Mouse (Mus musculus): ENCODE measurements around the gene Fancc.
"Not testable (repeated sequence)": the region's sequence is repeated elsewhere in the genome, so short reads cannot be mapped to it uniquely, and the experiment has no call there.

Fancc gene

DNA sequence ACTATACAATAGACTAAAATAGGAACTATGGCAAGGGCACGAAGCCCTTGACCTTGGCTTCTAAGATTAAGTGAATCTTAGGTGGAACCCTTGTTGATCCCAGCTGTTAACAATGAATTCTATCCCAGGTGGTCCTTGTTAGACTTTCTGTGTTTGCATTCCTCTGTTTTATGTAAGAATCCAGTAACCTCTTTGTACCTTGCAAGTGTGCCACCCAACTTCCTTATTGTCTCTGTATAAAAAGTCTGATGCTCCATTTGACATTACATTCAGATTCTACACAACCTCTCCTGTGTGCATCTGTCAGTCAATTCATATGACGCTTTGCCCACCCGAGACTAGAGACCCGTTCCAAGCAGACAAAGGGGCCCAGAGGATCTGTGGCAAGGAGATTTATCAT lies 143.8 kb downstream of the Fancc start:
- DNase-seq (ENCODE audit: low spot score in 2 of 2), result not testable (repeated sequence)

DNA sequence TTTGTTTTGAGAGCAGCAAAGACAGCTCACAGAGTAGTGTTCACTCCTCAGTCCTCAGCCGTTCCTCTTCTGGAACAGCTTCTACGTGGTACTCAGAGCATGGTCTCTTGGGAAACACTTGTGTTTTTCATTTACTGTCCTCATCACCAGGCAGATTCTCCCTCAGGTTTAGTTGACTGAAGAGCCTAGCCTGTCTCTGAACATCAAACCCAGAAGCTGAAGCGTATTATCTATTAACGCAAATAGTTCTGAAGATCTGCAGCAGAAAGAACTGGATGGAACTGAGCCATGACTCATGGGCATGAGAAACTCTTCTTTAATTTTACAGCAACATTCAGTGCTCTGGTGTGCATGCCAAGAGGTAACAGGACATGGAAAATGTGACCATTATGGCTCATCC lies 147.0 kb downstream of the Fancc start:
- no peak for DNase-seq (ENCODE audit: low spot score in 2 of 2)

DNA sequence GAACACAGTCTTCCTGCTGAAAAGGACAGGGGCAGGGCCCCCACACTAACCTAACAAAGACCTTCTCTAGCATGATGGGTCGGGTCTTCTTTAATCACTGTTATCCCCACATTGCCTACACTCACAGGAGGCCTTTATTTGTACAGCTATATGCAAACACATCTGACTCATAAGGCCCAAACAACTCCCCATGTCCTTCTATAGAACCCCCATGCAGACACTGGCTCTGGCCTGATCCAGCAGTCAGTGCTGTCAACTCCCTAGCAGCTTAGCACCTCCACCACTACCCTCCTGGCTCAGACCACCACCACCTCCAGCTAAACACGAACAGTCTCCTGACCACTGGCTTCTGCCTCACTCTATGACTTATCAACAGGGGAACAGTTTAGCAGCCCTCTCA lies 149.4 kb downstream of the Fancc start:
- no peak for DNase-seq (ENCODE audit: low spot score in 2 of 2)

DNA sequence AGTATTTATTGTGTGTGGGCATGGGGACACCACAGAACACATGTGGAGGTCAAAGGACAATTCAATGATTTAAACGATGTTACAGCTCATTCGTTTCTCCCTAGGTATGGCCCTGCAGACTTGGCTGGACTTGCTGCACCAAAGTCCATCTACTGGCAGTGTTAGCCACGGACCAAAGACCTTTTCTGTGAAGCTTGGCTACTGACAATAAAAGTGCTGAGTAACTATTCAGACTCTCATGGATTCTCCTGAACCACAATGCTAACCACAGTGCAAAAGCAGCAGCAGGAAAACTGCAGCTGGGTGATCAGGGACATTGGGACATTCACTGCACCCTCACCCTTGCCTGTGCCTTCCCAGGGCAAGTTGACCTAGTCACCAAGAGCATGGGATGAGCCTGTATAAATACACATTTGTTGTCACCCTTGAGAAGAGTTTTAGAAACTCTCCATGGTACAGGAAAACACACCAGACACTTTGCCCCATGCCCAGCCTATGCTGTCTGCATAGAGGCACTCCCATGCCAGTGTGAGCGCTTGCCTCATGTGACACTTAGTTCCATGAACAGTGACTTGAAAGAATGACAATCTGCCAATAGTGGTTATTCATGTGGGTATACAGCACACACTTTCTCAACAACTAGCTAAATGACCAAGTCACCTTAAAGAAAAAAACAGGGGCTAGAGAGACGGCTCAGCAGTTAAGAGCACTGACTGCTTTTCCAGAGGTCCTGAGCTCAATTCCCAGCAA lies 151.4 kb downstream of the Fancc start:
- DNase-seq (ENCODE audit: low spot score in 2 of 2), result no peak

DNA sequence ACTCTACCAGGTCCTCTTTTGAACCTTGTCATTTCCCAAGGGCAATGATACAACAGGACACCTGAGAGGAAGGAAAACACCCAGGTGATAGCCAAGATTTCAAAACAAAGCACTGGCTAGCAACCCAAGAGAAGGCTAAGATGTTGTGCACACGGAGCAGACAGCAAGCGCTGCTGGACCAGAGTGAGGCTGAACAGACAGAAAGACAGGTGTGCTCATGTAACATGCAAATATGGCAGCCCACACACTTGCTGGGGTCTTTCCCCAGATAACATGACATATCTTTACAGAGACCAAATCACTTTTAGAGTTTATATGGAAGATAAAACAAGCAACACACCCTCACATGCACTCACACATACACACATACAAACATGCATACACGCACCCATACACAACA lies 152.6 kb downstream of the Fancc start:
- no peak for DNase-seq (ENCODE audit: low spot score in 2 of 2)

DNA sequence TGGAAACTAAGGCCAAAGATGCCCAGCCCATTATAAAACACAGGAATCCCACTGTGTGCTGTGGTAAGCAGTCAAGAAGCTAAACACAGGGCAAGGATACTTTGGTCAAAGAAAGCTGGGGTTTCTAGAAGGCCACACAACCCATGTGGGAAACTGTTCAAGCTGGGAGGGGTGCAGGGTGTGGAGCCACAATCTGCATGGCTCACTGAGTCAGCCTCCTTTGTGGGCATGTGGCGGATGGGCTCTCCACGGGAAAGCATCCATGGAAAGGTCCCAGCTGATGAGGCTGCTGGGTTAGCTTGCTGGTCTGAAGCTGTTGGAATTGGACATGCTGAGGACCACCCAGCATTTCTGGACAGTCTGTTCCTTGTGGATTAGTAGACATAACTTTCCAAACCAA lies 154.3 kb downstream of the Fancc start:
- DNase-seq (ENCODE audit: low spot score in 2 of 2), result no peak

DNA sequence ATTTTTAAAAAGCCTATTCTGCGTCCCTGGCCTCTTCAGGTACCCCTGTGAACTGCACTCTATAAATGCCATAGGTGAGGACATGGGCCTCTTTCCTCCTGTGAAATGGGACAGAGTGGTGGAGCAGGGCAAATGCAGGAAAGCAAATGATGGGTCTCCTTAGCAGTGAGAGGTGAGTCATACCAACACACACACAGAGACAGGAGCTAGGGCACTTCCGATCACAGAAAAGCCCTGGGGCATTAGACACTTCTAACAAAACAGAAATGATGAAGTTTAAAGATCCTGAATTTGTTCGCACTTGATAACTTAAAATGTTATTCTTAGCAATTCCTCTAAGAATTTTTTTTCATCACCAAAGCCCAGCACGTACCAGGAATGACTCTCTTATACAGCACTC lies 157.1 kb downstream of the Fancc start:
- DNase-seq (ENCODE audit: low spot score in 2 of 2), result no peak

DNA sequence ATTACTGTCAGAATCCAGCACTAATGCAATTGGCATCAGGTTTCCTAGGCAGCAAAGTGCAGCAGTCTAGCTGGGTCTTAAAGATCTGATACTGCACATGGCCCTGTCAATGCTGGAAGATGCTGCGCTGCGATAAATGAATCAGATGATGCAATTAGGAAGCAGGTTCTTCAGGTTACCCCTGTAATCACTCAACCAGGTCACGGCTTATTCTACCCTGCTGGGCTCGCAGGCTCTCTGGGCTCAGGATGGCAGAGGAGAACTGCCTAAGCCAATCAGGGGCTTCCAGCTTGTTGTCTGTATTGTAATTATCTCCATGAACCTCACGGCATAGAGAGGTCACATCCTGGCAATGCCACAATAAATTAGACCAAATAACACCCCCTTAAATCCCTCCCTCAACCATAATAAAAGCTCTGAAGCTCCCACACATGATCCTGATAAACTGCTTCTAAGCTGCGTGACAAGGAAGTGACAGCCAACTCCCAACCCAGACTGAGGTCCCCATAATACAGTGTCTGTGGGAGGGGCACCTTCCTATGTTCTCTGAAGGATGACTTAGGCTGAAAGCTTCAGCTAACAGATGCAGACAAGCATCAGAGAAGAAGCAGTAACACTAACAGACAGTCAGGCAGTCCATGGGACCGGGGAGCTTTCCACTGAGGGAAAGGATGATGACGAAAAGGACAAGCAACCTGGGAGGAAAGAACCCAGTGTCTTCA lies 159.7 kb downstream of the Fancc start:
- DNase-seq (ENCODE audit: low spot score in 2 of 2), result no peak

DNA sequence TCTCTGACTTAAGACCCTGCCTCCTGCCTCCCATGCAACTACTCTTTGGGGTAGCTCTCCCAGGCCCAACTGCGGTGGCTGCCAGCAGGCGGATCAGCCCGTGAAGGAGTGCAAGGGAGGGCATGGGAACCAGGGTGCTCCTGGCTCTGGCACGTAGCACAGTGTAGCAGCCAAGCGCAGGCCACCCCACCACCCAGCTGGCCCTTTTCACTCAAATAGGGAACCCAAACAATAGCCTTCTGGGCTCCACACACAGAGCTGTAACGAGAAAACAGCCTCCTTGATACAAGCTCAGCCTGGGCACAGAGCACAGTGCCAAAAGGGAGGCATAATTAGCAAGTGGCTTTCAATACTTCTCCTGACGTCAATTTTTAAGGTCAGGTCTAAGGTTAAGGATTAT lies 160.7 kb downstream of the Fancc start:
- DNase-seq (ENCODE audit: low spot score in 2 of 2), result peak in 1 of 2 experiments; percentile 44

DNA sequence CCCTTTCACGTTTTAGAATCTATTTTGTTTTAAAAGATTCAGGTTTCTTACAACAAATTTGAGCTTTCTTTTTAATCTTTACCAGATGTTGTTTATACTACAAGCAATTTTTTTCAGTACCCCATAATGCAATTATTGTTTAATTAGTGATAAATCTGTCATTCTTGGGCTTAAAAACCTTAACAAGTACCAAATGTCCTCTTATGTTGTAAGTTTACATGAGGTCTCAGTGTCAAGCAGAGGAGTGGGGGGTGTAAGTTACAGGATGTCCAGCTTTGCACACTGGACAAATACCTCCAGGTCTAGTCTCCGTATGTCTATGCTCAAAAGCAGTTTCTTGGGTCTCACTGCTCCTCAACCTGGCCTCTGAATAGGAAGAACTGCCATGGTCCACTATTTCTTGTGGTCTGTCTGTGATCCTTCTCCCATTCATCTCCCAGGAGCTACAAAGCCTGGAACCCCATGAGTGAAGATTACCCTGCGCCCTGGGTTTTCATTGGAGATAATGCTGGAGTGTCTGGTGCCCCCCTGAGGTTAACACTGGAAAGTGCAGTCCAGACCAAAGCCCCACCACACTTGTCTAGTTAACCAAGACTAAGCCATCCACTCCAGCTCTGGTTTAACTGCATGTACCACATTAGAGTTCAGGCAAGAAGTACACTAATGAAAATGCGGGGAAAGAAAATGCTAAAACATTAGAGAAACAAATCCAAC lies 161.5 kb downstream of the Fancc start:
- peak in 1 of 2 experiments; percentile 47 for DNase-seq (ENCODE audit: low spot score in 2 of 2)

DNA sequence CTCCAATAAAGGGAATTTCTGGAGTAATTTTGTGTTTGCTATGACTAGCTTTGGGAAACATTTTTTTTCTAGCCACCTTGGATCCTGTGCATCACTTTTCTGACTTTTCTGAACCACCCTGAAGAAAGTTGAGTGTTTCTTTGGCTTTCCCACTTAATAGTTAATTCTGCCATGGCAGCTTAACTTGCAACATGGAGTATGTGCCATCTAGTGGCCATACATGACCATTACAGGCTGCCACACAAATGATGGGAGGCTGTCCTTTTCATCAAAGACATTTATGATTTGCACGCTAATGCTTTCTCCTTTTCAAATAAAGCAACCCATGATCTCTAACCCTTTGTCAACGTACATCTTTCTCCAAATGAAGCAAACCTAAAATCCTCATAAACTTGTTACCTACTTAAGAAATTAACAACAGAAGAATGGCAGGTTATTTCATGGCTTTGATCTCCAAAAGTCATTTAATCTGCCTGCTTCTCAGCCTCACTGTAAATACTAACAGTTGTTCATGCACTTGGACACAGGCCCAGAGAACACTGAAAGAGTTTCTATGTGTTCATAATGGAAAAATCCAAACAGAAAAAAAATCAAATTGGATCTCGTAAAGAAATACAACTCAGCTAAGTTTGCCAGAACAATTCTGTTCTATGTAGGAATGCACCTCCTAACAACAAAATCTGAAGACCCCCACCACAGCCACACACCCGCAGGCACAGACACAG lies 164.3 kb downstream of the Fancc start:
- DNase-seq (ENCODE audit: low spot score in 2 of 2), result peak in 1 of 2 experiments; percentile 65

DNA sequence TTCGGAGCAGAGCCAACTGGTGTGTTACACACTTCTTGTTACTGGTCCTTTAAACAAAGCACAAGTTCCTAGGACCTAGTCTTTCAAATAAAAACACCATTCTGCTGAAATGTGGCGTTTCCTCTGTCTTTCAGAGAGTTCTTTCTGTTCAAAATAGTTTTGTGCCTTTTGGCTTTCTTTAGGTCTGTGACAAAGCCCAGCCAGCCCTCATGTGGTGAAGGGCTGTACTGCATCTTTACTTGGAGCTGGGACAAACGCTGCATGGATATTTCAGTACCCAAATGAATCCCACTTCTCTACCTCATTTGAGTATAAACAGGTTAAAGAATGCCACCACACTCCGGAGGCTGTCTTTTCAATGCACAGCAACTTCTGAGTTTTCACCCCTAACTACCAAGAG lies 165.7 kb downstream of the Fancc start:
- peak in 1 of 2 experiments; percentile 73 for DNase-seq (ENCODE audit: low spot score in 2 of 2)

DNA sequence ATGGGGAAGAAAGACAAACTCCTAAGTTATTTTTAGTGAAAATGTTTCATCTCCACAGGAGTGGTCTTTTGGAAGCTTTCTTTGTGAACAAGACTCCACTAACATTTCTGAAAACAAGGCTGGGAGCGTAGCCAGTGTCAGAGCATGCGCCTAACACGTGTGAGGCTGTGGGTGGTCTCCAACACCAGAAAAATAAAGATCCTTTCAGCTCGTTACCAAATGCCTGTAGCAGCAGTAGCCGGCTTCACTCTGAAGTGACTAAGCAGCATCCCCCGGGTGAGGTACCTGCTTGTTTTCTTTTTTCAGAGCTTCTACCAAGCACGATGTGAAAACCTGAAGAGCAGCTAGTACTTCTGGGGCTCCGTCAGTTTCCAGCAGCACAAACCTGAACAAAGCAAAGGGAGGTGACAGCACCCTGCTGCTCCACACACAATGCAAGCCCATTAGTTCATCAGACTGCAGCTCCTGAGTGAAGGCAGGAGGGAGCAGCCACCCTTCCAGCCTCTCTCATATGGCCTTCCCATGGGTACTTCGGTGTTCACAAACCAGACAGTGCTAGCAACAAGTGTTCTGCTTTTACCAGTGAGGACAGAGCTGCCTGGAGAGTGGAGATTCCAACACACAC lies 166.7 kb downstream of the Fancc start:
- DNase-seq (ENCODE audit: low spot score in 2 of 2), result peak; percentile 51 to 54

DNA sequence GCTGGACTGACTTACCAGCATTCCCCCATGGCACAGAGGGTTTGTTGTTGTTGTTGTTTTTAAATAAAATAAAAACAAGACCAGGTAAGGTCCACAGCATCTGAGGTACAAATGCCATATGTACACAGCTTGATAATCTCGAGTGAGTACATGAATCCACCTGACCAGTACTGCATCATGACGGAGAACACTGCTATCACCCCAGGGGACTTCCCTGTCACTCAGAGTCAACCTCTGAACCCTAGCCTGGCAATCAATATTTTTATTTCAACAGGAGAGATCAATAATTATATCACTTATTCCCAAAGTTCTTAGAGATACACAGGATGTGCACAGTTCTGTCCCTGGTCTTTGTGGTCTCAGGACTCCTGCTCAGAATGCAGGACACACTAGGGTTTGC lies 171.1 kb downstream of the Fancc start:
- no peak for DNase-seq (ENCODE audit: low spot score in 2 of 2)

DNA sequence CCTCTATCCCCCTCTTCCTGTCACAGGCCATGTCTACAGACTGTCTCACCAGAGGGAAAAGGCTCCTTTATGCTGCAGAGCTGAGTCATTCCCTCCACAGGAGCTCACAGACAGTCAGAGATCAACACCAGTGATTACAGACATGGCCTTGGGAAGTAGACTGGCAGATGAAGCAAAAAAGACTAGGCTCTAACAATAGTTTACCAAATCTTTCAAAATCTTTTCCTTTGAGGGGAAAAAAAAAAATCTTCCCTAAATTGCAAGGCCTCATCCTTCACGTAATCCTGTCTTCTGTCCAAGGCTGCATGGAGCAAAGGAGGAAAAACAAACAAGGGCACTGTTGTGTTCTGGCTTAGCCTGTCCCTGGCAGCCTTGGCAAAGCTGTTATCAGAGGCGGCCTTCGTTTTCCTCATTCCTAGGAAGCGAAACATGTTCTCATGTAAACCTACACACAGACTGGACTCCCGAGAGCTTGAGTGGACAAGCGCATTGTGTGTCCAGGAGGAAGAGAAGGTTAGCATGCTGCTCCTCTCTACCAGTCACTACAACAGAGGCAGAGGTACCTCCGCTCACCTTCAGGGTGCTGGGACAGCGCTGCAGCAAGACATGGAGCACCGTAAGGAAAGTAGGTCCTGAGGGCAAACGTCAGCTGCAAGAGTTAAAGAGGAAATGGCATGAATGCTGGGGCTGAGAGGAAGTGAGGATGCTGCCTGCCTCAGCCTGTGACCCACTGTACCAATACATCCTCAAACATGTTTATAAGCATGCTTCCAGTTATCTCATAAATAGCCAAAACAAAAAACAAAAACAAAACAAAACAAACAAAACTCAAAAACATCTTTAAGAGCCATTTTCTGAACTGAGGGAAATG lies 171.9 kb downstream of the Fancc start:
- DNase-seq (ENCODE audit: low spot score in 2 of 2), result no peak

DNA sequence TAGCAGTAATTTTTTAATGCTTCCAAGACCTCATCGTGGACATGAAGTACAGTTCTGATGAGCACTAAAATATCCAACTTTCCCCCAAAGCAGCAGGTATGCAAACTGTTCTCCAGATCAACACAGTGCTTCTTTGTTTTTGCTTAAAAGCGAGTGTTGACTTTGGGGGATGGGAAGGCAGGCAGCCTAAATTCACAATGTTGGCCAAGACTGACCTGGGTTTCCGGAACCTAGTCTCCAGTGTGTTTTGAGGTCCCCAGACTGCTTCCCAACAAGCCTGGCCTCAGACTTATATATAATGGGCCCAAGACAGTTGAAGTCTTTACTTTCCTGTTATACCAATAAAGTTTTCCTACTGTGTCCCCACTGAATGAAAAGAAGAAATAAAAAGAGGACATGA lies 172.8 kb downstream of the Fancc start:
- DNase-seq (ENCODE audit: low spot score in 2 of 2), result no peak

DNA sequence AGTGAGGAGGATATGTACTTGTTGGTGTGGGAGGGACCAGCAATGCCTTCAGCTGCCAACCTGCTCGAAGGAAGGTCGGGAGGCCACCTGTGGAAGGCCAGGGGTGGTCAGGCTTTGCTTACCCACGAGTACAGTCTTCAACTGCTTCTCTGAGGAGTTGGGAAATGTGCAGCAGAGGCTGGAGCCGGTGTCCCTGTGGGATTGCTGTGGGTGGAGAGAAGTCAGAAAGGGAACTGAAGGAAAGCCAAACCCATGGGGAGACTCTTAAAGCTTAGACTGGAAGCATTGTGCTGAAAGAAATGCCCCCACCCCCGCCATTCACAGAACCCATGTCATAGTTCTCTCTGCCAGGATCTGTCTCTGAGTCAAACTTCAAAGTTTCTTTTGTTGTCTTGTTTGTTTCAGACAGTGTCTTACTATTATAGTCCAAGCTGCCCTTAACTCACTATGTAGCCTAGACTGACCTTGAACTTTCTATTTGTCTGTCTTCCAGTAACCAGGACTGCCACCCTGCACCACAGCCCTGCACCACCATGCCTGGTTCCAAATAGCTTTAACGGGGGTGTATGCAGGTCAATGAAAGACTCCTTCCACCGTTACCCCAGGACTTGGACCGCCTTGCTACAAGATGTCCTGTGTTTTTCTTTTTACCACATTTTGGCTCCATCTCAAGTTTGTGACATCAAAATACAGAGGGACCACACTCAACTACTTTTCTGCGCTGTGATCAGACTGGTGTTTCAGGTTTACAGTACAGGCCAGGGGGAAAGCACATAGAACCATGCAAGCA lies 173.6 kb downstream of the Fancc start:
- no peak for DNase-seq (ENCODE audit: low spot score in 2 of 2)

DNA sequence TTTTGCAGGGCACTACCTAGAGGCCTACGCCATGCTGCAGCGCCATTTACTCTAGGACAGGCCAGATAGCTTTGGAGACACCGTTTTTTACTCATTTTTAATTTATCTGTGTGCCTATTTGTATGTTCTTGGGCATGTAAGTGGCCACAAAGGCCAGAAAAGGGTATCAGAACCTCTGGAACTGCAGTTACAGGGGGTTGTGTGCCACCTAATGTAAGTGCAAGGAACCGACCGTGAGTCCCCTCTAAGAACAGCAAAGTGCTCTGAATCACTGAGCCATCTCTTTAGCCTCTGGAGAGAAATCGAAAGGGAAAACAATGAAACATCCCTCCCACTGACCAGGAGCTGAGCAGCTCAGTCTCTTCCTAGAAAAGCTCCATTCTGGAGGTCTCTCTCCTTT lies 174.3 kb downstream of the Fancc start:
- no peak for DNase-seq (ENCODE audit: low spot score in 2 of 2)

DNA sequence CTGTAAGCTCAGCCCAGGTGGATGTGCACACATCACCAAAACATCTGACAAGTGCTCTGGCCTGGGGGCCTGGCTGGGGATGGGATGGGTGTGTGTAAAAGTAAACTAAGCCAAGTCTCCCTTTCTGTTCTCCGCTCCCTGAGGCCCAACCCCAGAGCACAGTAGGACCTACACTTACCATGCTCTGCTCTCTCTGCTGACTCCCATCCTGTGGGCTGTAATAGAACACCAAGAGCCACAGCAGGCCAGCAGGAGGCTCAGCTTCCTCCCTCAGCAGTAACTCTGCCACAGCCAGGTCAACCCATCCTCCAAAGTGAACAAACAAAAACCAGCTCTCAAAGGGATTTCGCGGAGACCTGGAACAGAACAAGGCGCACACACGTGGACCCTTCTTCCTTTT lies 175.4 kb downstream of the Fancc start:
- DNase-seq (ENCODE audit: low spot score in 2 of 2), result no peak

DNA sequence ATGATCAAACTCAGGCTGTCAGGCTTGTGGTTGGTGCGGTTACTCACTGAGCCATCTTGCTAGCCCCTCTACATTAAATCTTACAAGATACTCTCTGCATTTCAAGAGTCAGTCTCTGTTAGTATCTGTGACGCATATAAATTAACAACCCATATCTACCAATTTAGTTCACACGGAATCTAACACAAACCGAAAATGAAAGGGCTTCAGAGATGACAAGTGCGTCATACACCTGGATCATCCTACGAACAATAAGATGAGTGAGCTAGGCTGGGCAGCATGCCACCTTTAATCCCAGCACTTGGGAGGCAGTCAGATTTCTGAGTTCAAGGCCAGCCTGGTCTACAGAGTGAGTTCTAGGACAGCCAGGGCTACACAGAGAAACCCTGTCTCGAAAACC lies 177.3 kb downstream of the Fancc start:
- DNase-seq (ENCODE audit: low spot score in 2 of 2), result no peak

Measured in frontal cortex, postnatal 36 days (tissue).